Mouse (Mus musculus): Measurements from ENCODE around the gene Hist1h2bj. TPM values are rescaled to one million over a fixed set of nuclear protein-coding genes. Genes with fewer than 3 reads are reported as not detected.
"Not testable (repeated sequence)": the region's sequence is repeated elsewhere in the genome, so short reads cannot be mapped to it uniquely, and the experiment has no call there.

Hist1h2bj gene
- total RNA-seq, 1 experiment from 2014 or later, result 7.1 TPM

DNA sequence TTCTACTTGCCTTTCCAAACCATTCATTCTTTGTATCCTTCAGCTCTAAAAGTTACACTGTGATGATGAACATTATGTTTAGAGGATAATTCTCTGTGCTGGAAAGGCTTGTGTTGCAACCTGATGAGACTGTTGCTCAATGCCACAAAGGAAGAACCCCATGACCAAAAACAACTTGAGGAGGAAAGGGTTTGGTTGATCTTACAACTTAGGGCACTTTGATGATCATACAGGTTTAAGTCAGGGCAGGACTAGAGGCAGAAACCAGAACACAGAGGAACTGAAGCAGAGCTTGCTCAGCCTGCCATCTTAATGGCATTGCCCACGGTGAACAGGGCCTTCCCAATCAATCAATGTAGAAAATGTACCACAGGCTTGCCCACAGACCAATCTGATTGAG, 18.4 kb downstream of the Hist1h2bj start:
- ATAC-seq (replicated peaks; ENCODE audit: insufficient number of reproducible peaks, low FRiP score, low TSS enrichment, poor library complexity, severe bottlenecking), result no peak

GRCm38 (mm10) chr13:22063468-22063867, 20.5 kb downstream of the Hist1h2bj start:
- no peak for ATAC-seq (replicated peaks; ENCODE audit: insufficient number of reproducible peaks, low FRiP score, low TSS enrichment, poor library complexity, severe bottlenecking)

- ATAC-seq (replicated peaks; ENCODE audit: insufficient number of reproducible peaks, low FRiP score, low TSS enrichment, poor library complexity, severe bottlenecking), result not testable (repeated sequence)
Observed at GRCm38 (mm10) chr13:22084140-22084539, 41.1 kb downstream of the Hist1h2bj start, which contains the start of gene Vmn1r188. Gene Vmn1r188, plus strand, starts transcription at chr13:22084440.

Other genes starting within 250 kb of the Hist1h2bj start
- gene Hist1h2bq, start 233.0 kb upstream of the Hist1h2bj start, total RNA-seq (2017), result 1.1 to 64.9 TPM (median 28.6 TPM) in 3 replicates
- 114 TPM in 1 of 3 replicates, not detected in the others for gene Hist1h2ao, start 232.7 kb upstream of the Hist1h2bj start, total RNA-seq (2017)
- 43.0 to 386 TPM (median 131 TPM) in 3 replicates for gene Hist1h4m, start 231.5 kb upstream of the Hist1h2bj start, total RNA-seq (2017)
- 19.1 to 188 TPM (median 85.7 TPM) in 3 replicates for gene Hist1h4n, start 211.0 kb upstream of the Hist1h2bj start, total RNA-seq (2017)
- 9.0 to 155 TPM (median 73.9 TPM) in 3 replicates for gene Hist1h2ap, start 209.7 kb upstream of the Hist1h2bj start, total RNA-seq (2017)
- gene Hist1h2br, start 209.5 kb upstream of the Hist1h2bj start, total RNA-seq (2017), result 18.5 to 55.6 TPM (median 45.1 TPM) in 3 replicates
- gene Zfp184, start 98.1 kb upstream of the Hist1h2bj start, total RNA-seq (2017), result 2.1 to 2.6 TPM in 2 of 3 replicates, not detected in the other
- 0.32 to 0.78 TPM in 2 of 3 replicates, not detected in the other for gene Pom121l2, start 62.0 kb upstream of the Hist1h2bj start, total RNA-seq (2017)
- 0.10 to 0.64 TPM in 2 of 3 replicates, not detected in the other for gene Prss16, start 33.5 kb upstream of the Hist1h2bj start, total RNA-seq (2017)
- 11.3 to 37.5 TPM in 2 of 3 replicates, not detected in the other for gene Hist1h2ah, start 7.6 kb upstream of the Hist1h2bj start, total RNA-seq (2017)
- gene Hist1h2bk, start 7.3 kb upstream of the Hist1h2bj start, total RNA-seq (2017), result 6.8 to 12.3 TPM (median 11.3 TPM) in 3 replicates
- gene Hist1h4i, start 1.9 kb upstream of the Hist1h2bj start, total RNA-seq (2017), result 13.3 to 29.5 TPM (median 23.6 TPM) in 3 replicates
- 17.4 to 59.7 TPM in 2 of 3 replicates, not detected in the other for gene Hist1h2ag, start 270 bp upstream of the Hist1h2bj start, total RNA-seq (2017)
- gene Vmn1r188, start 41.2 kb downstream of the Hist1h2bj start, total RNA-seq (2017), result not detected in 3 replicates
- not detected in 3 replicates for gene Vmn1r189, start 62.6 kb downstream of the Hist1h2bj start, total RNA-seq (2017)
- gene Vmn1r191, start 140.8 kb downstream of the Hist1h2bj start, total RNA-seq (2017), result not detected in 3 replicates
- not detected in 3 replicates for gene Vmn1r192, start 147.9 kb downstream of the Hist1h2bj start, total RNA-seq (2017)
- not detected in 3 replicates for gene Vmn1r193, start 179.9 kb downstream of the Hist1h2bj start, total RNA-seq (2017)
- not detected in 3 replicates for gene Vmn1r194, start 201.0 kb downstream of the Hist1h2bj start, total RNA-seq (2017)
- gene Vmn1r195, start 227.3 kb downstream of the Hist1h2bj start, total RNA-seq (2017), result not detected in 3 replicates
- gene Vmn1r196, start 246.7 kb downstream of the Hist1h2bj start, total RNA-seq (2017), result not detected in 3 replicates

Data from monocyte, adult 5-6 weeks (primary cell).